Mouse (Mus musculus) megakaryocyte-erythroid progenitor cell, adult 5 weeks (primary cell): ENCODE data around the gene Epb41l2. TPM values are rescaled to one million over a fixed set of nuclear protein-coding genes. Genes with fewer than 3 reads are reported as not detected.

Experiments used
- polyA plus RNA-seq: library from polyadenylated mRNA; stranded (reverse); fragments of >175 nt; gene quantifications from 2 replicates; pipeline ENCODE4 v1.2.3, GENCODE M21; 2012

The Epb41l2 gene
- polyA plus RNA-seq, result 27.5 and 40.3 TPM in 2 replicates

GRCm38 (mm10) chr10:25359208-25359958 is at the start of gene Epb41l2:
TSS of gene Epb41l2 (plus strand) at chr10:25359798.

GRCm38 (mm10) chr10:25535891-25536331 is 176.3 kb downstream of the Epb41l2 start, which contains the start of gene Smlr1:
TSS of gene Smlr1 (minus strand) at chr10:25536267.

Other genes with a start within 250 kb of the Epb41l2 start
- gene Akap7, start 51.9 kb upstream of the Epb41l2 start, polyA plus RNA-seq, result 11.9 and 12.6 TPM in 2 replicates
- gene Smlr1, start 176.5 kb downstream of the Epb41l2 start, polyA plus RNA-seq, result not detected in 2 replicates